Mouse (Mus musculus) forebrain, postnatal 0 days (tissue): Measurements from ENCODE around the gene Ccdc146. TPM values are rescaled to one million over a fixed set of nuclear protein-coding genes. Genes with fewer than 3 reads are reported as not detected.

Experiments
- ATAC-seq: fragments of 200-750 bp; cut with Nextera tagmentation; 2 replicates; pipeline ENCODE4 v1.8.0; 2017; ENCODE audit warnings: mild to moderate bottlenecking, moderate library complexity
- DNase-seq: peaks from one replicate; pipeline ENCODE4 v3.0.0-alpha.2; 2015
- H3K27ac ChIP-seq: fragments of 300-500 bp; sonication (generic); 2 replicates; pipeline ENCODE4 v1.5.1; 2014; ENCODE audit warnings: low read depth, mild to moderate bottlenecking, antibody characterized with exemption, low read length, moderate library complexity, mixed read lengths
- H3K27me3 ChIP-seq: fragments of 300-500 bp; sonication (generic); 2 replicates; pipeline ENCODE4 v1.6.1; 2014; ENCODE audit warnings: mild to moderate bottlenecking, low read length, mixed read lengths; ENCODE audit not compliant: insufficient read depth
- H3K36me3 ChIP-seq: fragments of 300-500 bp; sonication (generic); 2 replicates; pipeline ENCODE4 v1.6.1; 2014; ENCODE audit warnings: mild to moderate bottlenecking, moderate library complexity; ENCODE audit not compliant: insufficient read depth
- H3K4me1 ChIP-seq: fragments of 300-500 bp; sonication (generic); 2 replicates; pipeline ENCODE4 v1.6.1; 2014; ENCODE audit warnings: antibody characterized with exemption; ENCODE audit not compliant: insufficient read depth
- H3K4me2 ChIP-seq: fragments of 300-500 bp; sonication (generic); 2 replicates; pipeline ENCODE4 v1.6.1; 2014; ENCODE audit warnings: low read depth, mild to moderate bottlenecking, moderate library complexity
- H3K4me3 ChIP-seq: fragments of 300-500 bp; sonication (generic); 2 replicates; pipeline ENCODE4 v1.5.1; 2014; ENCODE audit warnings: low read depth, low read length, mixed read lengths
- H3K9ac ChIP-seq: fragments of 300-500 bp; sonication (generic); 2 replicates; pipeline ENCODE4 v1.6.1; 2014; ENCODE audit warnings: mild to moderate bottlenecking
- H3K9me3 ChIP-seq: fragments of 300-500 bp; sonication (generic); 2 replicates; pipeline ENCODE4 v1.6.1; 2016; ENCODE audit warnings: low read length
- CTCF ChIP-seq: sonication (generic); IDR thresholded peaks from 2 replicates; pipeline ENCODE4 v1.5.1; 2016; ENCODE audit warnings: antibody characterized with exemption, control low read depth, low read depth
- WGBS: fragments of 180-500 bp; shearing (Covaris S2); extraction: QIAGEN DNeasy Blood & Tissue Kit; methylation state at CpG from one replicate; pipeline ENCODE4 v1.1.7; 2014; 5-methylcytosine and 5-hydroxymethylcytosine counted together
- polyA plus RNA-seq: library from polyadenylated mRNA; unstranded; fragments of >200 nt; fragmentation: Nextera tagmentation; extraction: Ambion mirVana; gene quantifications from 2 replicates; pipeline ENCODE4 v1.2.1, GENCODE M21; 2015
- total RNA-seq: library from RNA; depleted of rRNA; stranded (reverse); fragments of >200 nt; gene quantifications from 2 replicates; pipeline ENCODE4 v1.2.3, GENCODE M21; 2014

The Ccdc146 gene
- total and polyA plus RNA-seq, 2 experiments from 2014 or later: 1.1 to 1.7 TPM

GRCm38 (mm10) chr5:21331656-21332055, 92.8 kb downstream of the Ccdc146 start:
- no peaks in the 10 kb centered on the region for H3K9me3 ChIP-seq
- peaks cover 9% of the 10 kb centered on the region; the same call in 1 of the 2 replicates for H3K4me1 ChIP-seq
- DNase-seq (no peak), ATAC-seq (no peak)
- no peak overlapping the region for H3K4me3 ChIP-seq
- no peak for TF ChIP-seq CTCF
- H3K27ac ChIP-seq: no peak overlapping the region
- H3K36me3 ChIP-seq: no peaks in the 10 kb centered on the region
- no peaks in the 10 kb centered on the region for H3K27me3 ChIP-seq
- no peak overlapping the region for H3K9ac ChIP-seq
- WGBS: 55% methylated on average over 5 of the region's 5 CpGs
- no peak overlapping the region for H3K4me2 ChIP-seq

DNA sequence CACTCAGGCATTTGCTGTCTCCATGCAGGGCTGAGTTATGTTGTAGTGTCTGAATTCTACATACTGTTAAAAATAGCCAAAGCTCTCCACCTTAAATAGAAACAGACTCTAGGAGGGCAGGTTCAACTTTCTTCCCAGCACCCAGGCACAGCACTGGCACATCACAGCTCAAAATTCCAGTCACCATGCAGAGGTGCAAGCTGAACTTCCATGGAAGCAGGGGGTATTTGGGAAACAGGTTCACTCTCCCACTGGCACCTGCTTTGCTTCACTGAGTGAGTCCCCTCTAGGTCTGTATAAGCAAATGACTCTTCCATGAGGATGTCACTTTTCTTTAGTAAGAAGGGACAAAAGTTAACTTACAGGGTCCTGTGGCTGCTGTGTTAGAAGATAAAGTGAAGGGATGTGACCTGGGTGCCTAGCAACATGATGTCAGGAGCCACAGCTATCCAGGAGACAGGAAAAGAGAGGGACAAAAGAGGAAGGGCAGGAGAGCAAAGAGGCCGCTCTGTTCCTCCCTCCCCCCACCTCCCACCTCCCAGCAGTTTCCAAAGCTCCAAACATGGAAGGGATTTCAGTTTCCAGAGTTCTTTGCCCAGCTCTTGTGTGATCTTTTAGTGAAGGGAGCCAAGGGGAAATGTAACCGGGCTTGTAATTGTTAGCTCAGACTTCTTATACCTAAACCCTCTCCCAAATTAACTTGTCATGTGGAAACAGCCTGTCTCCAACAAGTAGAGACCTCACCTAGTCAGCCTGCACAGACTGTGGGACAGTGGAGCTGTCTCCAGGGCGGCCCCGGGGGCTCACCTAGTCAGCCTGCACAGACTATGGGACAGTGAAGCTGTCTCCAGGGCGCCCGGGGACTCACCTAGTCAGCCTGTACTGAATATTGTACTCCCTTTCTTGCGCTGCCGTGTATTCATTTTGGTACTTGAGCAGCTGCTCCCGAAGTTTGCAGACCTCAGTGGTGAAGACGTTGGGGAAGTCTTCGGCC, 94.5 kb downstream of the Ccdc146 start:
- DNase-seq: no peak

DNA sequence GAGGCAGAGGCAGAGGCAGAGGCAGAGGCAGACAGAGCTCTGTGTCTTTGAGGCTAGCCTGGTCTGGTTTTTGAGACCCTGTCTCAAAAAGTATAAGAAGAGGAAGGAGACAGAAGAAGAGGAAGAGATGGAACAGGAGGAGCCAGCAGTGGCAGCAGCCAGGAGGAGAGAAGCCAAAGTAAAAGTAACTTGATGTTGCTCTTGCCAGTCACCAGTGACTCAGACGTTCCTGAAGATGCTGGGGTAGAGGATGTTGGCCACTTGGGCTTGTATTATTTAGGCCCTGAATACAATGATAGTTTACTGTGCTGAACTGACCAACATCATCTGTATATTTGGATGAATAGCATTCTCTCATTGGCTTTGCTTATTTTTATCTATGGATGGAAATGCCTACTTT, 95.9 kb downstream of the Ccdc146 start:
- Histone ChIP-seq H3K36me3 (no peaks in the 10 kb centered on the region), H3K4me3 (no peak overlapping the region), H3K4me1 (peaks cover 9% of the 10 kb centered on the region; the same call in 1 of the 2 replicates), H3K9ac (no peak overlapping the region), H3K27me3 (no peaks in the 10 kb centered on the region), H3K27ac (no peak overlapping the region), H3K4me2 (no peak overlapping the region), H3K9me3 (no peaks in the 10 kb centered on the region)
- DNase-seq: no peak
- no peak for ATAC-seq
- no peak for TF ChIP-seq CTCF
- 71% methylated on average over 1 of the region's 1 CpGs for WGBS

More for the DNA sequence above, 94.5 kb downstream of the Ccdc146 start:
- 42% methylated on average over 11 of the region's 11 CpGs for WGBS
- Histone ChIP-seq H3K9ac (no peak overlapping the region), H3K4me1 (peaks cover 9% of the 10 kb centered on the region; the same call in 1 of the 2 replicates), H3K27ac (no peak overlapping the region), H3K4me3 (no peak overlapping the region), H3K9me3 (no peaks in the 10 kb centered on the region), H3K4me2 (no peak overlapping the region), H3K27me3 (no peaks in the 10 kb centered on the region), H3K36me3 (no peaks in the 10 kb centered on the region)
- no peak for ATAC-seq
- TF ChIP-seq CTCF: no peak

GRCm38 (mm10) chr5:21326494-21326893, 98.0 kb downstream of the Ccdc146 start:
- H3K27me3 ChIP-seq: no peaks in the 10 kb centered on the region
- peaks cover 9% of the 10 kb centered on the region; the same call in 1 of the 2 replicates for H3K4me1 ChIP-seq
- TF ChIP-seq CTCF: peak; percentile 65
- 52% methylated on average over 1 of the region's 1 CpGs for WGBS
- DNase-seq (peak; percentile 43), ATAC-seq (no peak)
- no peak overlapping the region for H3K4me2 ChIP-seq
- H3K27ac ChIP-seq: no peak overlapping the region
- H3K9ac ChIP-seq: no peak overlapping the region
- no peaks in the 10 kb centered on the region for H3K36me3 ChIP-seq
- no peak overlapping the region for H3K4me3 ChIP-seq
- H3K9me3 ChIP-seq: no peaks in the 10 kb centered on the region

DNA sequence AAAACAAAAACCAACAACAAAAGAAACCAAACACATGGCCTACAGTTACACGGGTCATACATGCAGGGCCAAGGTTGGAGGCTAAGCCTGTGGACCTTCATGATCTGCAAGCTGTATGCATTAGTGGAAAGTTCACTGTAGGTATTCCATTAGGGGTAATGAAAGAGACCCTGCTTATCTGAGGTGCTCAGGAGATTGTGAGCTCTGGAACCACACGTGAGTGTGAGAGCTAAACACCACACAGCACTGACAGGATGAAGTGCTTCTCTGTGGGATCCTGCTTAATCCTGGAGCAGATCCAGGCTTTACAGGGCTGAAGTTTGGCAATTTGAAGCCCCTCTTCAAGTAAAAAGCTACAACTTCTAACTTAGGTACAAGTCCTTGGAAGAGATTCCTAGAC, 104.3 kb downstream of the Ccdc146 start:
- no peak overlapping the region for H3K27ac ChIP-seq
- no peaks in the 10 kb centered on the region for H3K27me3 ChIP-seq
- no peak overlapping the region for H3K9ac ChIP-seq
- no peak overlapping the region for H3K4me2 ChIP-seq
- DNase-seq (no peak), ATAC-seq (no peak)
- no peaks in the 10 kb centered on the region for H3K4me1 ChIP-seq
- no peaks in the 10 kb centered on the region for H3K36me3 ChIP-seq
- H3K4me3 ChIP-seq: no peak overlapping the region
- no peak for TF ChIP-seq CTCF
- 71% methylated on average over 2 of the region's 2 CpGs for WGBS
- H3K9me3 ChIP-seq: no peaks in the 10 kb centered on the region

GRCm38 (mm10) chr5:21314696-21315095, 109.8 kb downstream of the Ccdc146 start:
- H3K27ac ChIP-seq: no peak overlapping the region
- H3K27me3 ChIP-seq: no peaks in the 10 kb centered on the region
- ATAC-seq (peak; percentile 69), DNase-seq (peak; percentile 26)
- no peak for TF ChIP-seq CTCF
- H3K9ac ChIP-seq: no peak overlapping the region
- no peaks in the 10 kb centered on the region for H3K9me3 ChIP-seq
- no peak overlapping the region for H3K4me2 ChIP-seq
- no peaks in the 10 kb centered on the region for H3K36me3 ChIP-seq
- no peaks in the 10 kb centered on the region for H3K4me1 ChIP-seq
- H3K4me3 ChIP-seq: no peak overlapping the region
- WGBS: 76% methylated on average over 3 of the region's 3 CpGs

- H3K27me3 ChIP-seq: no peaks in the 10 kb centered on the region
- H3K4me1 ChIP-seq: no peaks in the 10 kb centered on the region
- H3K9ac ChIP-seq: no peak overlapping the region
- no peak for DNase-seq
- WGBS: 68% methylated on average over 5 of the region's 5 CpGs
- no peaks in the 10 kb centered on the region for H3K9me3 ChIP-seq
- no peak overlapping the region for H3K4me3 ChIP-seq
- ATAC-seq: no peak
- H3K27ac ChIP-seq: no peak overlapping the region
- H3K4me2 ChIP-seq: no peak overlapping the region
- no peak for TF ChIP-seq CTCF
- H3K36me3 ChIP-seq: no peaks in the 10 kb centered on the region
Observed at GRCm38 (mm10) chr5:21307165-21307564, 117.3 kb downstream of the Ccdc146 start.
